Mouse (Mus musculus) urinary bladder, adult 18-20 months (tissue): Measurements from ENCODE around the gene Ffar2.

Experiments used
- DNase-seq, 2 experiments: peaks; one replicate each; pipeline ENCODE4 v3.0.0; 2022; ENCODE audit warnings: low spot score in 2 of 2, mixed read lengths in 2 of 2

Gene Ffar2

GRCm38 (mm10) chr7:30769236-30769635 is 54.3 kb downstream of the Ffar2 start:
- DNase-seq = peak in 1 of 2 experiments; percentile 29
